Mouse (Mus musculus): Measurements from ENCODE around the gene Klhdc9.

DNA sequence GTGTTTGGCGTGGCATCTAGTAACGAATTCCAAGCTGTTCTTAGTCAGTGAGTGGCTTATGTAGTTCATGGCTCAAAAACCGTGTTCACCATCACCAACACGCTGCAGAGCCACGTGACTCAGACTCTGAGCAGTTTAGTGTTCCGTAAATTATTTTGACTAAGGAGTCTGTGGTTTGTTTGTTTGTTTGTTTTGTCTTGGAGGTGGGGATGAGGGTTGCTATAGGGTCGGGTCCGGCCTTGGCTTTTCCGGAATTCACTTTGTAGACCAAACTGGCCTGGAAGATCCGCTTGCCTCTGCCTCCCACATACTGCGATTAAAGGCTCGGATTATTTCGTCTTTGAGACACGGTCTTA is 14.5 kb downstream of the Klhdc9 start:
- TF ChIP-seq CTCF (IDR thresholded peaks at IDR 0.05; ENCODE audit: extremely low read depth, insufficient read length, insufficient replicate concordance, low read depth, low read length) (no peak), POLR2A (IDR thresholded peaks at IDR 0.05; ENCODE audit: low read depth, low read length) (no peak)

All from small intestine, adult 2 months (tissue).